Mouse (Mus musculus): Measurements from ENCODE around the gene Accs.
A peak's percentile ranks its signal among the peaks of the same experiment; 100 is the strongest.

Gene Accs

DNA sequence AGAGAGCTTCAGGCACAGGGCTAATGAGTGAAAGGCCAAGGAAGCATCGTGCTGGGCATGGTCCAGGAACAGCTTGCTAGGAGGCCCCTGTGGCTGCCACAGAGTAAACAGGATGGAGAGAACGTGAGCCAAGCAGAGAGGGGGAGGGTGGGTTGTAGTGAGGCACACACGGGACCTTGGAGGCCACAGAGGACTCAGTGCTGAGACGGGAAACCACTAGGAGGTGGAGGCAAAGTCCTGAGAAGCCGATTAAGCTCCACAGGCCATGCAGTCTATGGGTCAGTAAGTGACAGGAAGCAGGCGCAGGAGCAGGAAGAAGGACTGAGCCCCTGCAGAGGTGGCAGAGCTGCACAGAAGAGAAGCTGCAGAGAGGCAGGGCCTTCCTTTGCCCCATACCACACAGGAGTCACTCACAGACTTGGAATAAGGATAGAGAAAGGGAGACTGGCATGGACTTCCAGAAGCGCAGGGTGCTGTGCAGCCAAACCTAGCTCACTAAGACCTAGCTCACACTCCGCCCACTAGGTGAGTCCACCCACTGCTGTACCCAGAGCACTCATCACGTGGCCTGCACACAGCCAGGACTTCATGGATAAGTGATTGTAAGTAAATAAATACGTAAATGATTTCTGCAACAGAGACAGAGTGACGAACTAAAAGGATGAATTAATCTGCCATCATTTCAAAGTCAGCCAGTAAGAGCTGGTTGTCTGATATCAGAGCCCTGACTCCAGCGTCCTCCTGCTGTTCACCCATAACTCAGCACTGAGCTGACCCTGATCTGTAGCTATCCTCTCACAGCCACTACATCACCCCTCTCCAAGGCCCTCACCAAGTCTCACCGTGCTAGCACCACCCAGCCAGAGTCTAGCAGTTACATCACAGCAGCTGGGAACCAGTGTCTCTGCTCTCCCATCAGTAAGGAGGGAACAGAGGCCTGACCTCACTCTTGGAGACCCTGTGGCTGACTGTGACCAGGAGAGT, 57.9 kb downstream of the Accs start:
- peak; percentile 61 for DNase-seq (ENCODE audit: low spot score)

DNA sequence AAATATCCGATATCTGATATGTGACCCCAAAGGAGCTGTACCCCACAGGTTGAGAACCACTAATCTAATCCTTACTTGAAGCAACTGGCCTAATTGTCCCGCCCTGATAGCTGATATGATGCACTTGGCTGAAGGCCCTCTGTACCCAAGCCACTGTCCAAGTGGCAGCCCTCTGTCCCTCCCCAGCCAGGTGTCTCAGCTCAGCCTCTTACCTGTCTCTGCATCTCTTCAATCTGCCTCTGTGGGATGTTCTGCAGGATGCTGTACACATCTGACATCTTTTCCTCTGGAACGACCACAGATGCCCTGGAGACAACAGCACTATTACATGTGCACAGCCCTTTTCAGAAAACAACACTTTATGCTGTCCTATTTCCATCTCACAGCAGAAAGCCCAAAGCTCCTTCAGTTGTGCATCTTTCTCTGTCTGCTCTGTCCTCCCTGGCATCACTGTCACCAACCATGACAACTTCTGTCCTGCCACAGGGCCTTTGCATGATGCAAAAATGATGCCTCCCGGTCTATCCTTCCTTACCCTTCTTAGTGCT, 58.9 kb downstream of the Accs start:
- no peak for DNase-seq (ENCODE audit: low spot score)

DNA sequence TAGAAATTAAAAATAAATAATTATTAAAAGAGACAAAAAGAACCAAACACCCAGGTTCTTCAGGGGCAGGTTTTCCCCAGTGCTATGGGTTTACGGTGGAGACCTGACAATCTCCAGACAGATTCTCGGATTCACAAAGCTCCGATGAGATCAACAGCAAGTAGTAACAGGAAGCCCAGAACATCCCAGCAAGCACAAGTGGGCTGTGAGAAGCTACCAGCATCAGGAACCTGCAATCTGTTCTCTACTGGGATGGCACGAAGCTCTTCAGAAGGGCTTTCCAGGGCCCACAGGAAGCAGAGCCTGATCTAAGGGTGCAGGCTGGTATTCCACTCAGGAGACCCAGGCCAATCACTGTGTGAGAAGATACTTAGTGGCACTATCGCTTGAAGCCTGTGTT, 61.2 kb downstream of the Accs start:
- DNase-seq (ENCODE audit: low spot score): no peak

DNA sequence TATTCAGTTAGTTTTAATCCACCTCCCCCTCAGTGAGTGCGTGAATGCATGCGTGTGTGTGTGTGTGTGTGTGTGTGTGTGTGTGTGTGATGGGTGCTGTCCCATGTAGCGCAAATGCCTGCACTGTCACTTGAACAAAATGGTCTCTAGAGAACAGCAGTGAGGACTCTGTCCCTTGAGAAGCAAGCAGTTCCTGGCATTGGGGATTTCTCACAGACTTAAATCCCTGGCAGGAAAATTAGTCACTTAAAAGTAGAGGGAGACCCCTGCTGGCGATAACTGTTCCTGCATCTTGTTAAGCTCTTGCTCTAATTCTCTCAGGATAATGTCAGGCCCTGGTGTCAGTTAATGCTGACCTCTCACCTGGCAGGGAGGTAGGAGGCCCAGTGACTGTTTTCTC, 63.6 kb downstream of the Accs start:
- DNase-seq (ENCODE audit: low spot score): no peak

DNA sequence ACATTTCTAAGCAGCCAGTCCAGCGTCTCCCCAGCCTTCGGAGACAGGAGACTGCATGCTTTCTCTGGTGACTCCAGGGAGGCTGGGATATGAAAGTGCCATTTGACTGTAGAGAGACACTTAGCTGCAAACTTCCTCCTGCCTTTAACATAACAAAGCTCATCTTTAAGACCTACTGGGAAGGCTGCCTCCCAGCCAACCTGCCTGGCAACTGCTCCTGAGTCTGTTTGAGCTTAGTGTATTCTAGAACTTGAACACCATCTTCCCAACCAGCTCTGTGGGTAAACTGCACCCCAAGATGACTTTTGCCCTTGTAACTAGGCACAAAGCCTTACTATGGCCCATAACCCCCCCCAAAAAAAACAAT, 64.3 kb downstream of the Accs start:
- DNase-seq (ENCODE audit: low spot score): no peak

DNA sequence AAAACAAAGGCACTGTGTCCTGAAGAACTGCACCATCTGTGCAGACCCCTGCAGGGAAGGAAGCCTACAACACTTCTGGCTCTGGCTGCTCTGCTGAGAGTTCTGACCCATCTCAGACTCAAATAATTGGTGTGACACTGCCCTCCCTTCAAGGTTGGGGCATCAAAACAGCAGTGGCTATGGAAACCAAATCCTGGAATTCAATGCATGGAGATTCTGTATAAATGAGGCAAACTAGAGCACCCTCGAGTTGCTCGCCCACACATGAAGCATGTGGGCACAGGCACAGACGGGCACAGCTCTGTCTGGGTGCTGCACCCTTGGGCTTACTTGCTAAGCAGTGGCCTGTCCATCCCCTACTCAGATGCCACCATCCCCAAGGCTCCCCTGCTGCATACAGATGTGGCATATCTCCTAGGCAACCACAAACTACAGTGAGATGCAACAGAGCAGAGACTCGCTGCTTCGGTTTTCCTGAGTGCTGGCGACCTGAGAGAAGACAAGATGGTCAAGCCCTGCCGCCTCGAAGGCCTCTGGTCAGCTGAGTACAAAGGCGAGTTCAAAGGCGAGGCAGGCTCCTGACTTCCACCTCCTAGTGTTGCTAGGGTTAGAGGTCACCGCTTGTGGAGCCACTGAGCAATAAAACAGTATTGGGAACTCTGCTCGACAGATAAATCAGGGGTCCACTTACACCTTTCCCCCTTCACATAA, 64.9 kb downstream of the Accs start:
- DNase-seq (ENCODE audit: low spot score): no peak

DNA sequence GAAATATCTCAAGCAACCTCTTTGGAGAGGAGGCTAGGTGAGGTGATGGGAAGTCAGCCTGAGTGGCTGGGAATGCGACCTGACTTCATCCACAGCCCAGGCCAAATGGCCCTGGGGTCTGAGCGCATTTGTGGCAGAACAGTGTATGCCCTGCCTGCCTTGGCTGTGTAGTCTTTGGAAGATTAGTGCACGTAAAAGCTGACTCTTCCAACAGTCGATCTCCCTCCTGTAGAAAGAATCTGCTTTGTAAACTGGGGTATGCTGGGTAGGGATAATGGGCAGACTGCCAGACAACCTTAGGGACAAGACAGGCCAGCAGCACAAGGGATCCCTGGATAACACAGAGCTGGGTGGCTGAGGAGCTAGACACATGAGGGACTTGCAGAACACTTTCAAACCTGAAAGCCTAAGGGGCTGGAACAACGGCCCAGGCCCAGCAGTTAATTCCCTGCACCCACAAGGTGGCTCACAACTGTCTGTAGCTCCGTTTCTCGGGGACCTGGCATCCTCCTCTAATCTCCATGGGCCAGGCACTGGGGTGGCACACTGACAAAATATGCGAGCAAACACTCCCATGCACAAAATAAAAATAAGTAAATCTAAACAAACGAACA, 65.7 kb downstream of the Accs start:
- DNase-seq (ENCODE audit: low spot score): no peak

Measured in ovary, adult 18-20 months (tissue).